Mouse (Mus musculus) frontal cortex, postnatal 25 days (tissue): ENCODE measurements at regions not wholly inside any gene's neighbourhood (a gene's known extent, or its start where the extent isn't known, plus 50 kb on each side); places are given as distances from the start of the nearest gene placed in this dataset.

ENCODE experiments used
- DNase-seq, 2 experiments: peaks; one replicate each; pipeline ENCODE4 v3.0.0; 2022; ENCODE audit warnings: low spot score in 2 of 2

- no peak for DNase-seq
Measured at GRCm38 (mm10) chr1:55983522-55984066, 577.9 kb downstream of the Plcl1 start.

DNA sequence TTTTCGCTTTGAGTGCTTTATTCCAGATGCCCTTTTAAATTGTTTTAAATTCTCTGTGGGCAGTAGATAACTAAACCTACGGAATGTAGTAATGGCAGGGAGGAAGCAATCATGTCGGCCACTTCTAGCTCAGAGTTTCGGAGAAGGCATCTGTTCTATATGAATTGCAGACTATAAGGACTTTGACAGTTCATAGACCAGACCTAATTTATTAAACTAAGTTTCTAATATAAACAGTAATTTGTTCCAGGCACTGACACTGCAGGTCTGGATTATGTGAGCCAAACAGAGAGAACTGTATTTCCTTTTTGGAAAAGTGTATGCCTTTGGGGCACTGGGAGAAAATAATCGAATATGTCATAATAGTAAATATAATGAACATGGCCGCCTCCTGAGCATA lies 591.4 kb downstream of the Plcl1 start:
- DNase-seq = no peak
